Mouse (Mus musculus) cortical plate, adult 2 months (tissue): ENCODE results near the gene Scube1.

Source experiments
- CTCF ChIP-seq: fragments of 200-500 bp; IDR thresholded peaks from 2 replicates; pipeline ENCODE4 v1.5.1; 2011; ENCODE audit warnings: mild to moderate bottlenecking, control low read depth, low read length; ENCODE audit not compliant: insufficient read depth; ENCODE audit errors: extremely low read depth
- POLR2A ChIP-seq: fragments of 200-500 bp; IDR thresholded peaks from 2 replicates; pipeline ENCODE4 v1.6.1; 2011; ENCODE audit warnings: mild to moderate bottlenecking, low read length, control low read depth; ENCODE audit not compliant: insufficient read depth; ENCODE audit errors: extremely low read depth

- no peak for TF ChIP-seq CTCF
- no peak for TF ChIP-seq POLR2A
These were observed 62.7 kb downstream of the Scube1 start for GRCm38 (mm10) chr15:83662106-83662505.
